Mouse (Mus musculus) C2C12 (cell line): ENCODE results near the gene Elmo3.

Experiments
- CTCF ChIP-seq: IDR thresholded peaks from one replicate; pipeline ENCODE4 v1.5.1; 2011; ENCODE audit not compliant: control insufficient read depth, insufficient read depth, insufficient read length
- FOSL1 ChIP-seq: IDR thresholded peaks from one replicate; pipeline ENCODE4 v1.8.0; 2011; ENCODE audit warnings: mild to moderate bottlenecking, low read length; ENCODE audit not compliant: poor library complexity, insufficient read depth, severe bottlenecking
- MAX ChIP-seq: IDR thresholded peaks from one replicate; pipeline ENCODE4 v1.6.1; 2011; ENCODE audit warnings: mild to moderate bottlenecking, control low read depth
- MYOD1 ChIP-seq: IDR thresholded peaks from one replicate; pipeline ENCODE4 v1.6.1; 2011; ENCODE audit warnings: low read depth; ENCODE audit not compliant: control insufficient read depth, insufficient read length
- MYOG ChIP-seq: IDR thresholded peaks from one replicate; pipeline ENCODE4 v1.6.1; 2011; ENCODE audit not compliant: control insufficient read depth, insufficient read length; ENCODE audit errors: extremely low read depth
- USF1 ChIP-seq: IDR thresholded peaks from one replicate; pipeline ENCODE4 v1.6.1; 2011; ENCODE audit warnings: low read depth, mild to moderate bottlenecking, control low read depth, moderate library complexity

GRCm38 (mm10) chr8:105341399-105341798 lies 36.0 kb downstream of the Elmo3 start:
- no peak for TF ChIP-seq MYOD1
- TF ChIP-seq CTCF = no peak
- TF ChIP-seq MAX = no peak
- no peak for TF ChIP-seq FOSL1
- TF ChIP-seq MYOG = no peak
- TF ChIP-seq USF1 = no peak
